Mouse (Mus musculus) lung, adult 18-20 months (tissue): ENCODE results near the gene Mef2b.
A peak's percentile ranks its signal among the peaks of the same experiment; 100 is the strongest.

Source experiments
- DNase-seq, 2 experiments: peaks; one replicate each; pipeline ENCODE4 v3.0.0; 2022; ENCODE audit warnings: mixed read lengths in 2 of 2

Mef2b gene

DNA sequence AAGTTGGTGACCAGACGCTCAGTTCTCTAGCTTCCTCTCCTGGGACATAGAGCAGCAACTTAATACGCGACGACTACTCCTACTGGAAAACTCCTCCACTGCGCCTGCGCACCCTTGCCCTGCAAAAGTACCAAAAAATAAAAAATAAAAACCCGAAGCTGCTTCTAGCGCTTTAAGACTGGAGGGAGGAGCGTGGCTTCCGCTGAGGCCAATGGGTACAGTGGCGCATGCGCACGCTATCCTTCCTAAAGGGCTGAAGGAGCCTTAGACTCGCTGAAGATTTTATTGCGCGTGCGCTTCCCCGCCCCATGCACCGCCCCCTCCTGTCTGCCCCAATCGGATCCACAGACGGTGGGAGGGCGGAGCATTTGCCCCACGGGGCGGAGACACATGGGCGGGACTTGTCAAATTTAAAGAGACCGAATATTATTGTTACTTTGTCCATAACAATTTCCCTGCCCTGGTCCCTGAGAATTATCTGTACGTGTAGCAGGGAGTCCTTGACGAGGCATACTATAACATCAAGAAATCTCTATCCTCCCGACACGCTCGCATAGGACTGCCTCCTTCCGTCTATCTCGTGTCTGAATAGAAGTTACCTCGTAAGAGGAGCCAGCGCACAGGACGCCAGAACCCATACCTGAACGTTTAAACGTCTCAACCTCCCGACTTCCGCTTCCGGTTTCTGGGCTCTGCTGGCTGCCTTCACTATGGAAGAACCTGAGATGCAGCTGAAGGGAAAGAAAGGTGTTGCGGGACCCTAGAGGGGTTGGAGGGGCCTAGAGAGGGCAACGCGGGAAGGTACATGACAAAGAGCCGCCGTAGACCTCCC is at the start of gene Mef2b, which contains the start of the genes Rfxank and Borcs8:
Mef2b (plus strand) TSS at position 686 of the 832 bp plus-strand sequence.
Rfxank (minus strand) TSS at position 129 of the 832 bp plus-strand sequence.
Borcs8 (plus strand) TSS at position 474 of the 832 bp plus-strand sequence.
- DNase-seq = peak; percentile 99 to 100

DNA sequence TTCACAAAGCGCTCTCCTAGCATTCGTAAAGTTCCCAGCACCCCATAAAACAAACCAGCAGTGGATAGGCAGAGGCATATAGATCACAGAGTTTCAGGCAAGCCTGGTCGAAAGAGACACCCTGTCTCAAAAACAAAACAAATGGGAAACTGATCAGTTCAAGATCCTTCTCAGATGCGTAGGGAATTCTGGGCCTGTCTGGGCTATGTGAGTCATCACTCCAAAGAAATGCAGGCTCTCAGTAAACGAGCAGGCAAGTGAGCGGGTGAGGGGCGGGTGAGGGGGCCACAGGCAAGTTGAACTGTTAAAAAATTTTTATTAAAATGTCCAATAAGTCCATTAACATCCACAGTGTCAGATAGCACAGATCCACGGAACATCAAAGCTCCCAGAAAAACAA is 46.7 kb upstream of the Mef2b start:
- DNase-seq = no peak

DNA sequence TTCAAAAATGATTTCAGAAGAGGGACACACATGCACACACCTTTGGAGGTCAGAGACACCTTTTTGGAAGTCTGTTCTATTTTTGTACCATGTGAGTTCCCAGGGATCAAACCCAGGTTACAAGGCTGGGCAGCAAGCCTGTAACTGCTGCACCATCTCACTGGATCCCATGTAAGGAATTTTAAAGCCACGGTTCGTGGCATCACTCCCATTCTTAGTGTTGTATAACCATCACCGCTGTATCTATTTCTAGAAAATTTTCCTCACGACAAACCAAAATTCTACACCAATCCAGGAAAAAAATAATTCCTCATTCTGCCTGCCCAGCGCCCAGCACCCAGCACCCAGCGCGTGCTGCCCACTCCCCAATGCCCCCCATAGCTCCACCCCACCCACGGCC is 40.2 kb upstream of the Mef2b start:
- DNase-seq = no peak

DNA sequence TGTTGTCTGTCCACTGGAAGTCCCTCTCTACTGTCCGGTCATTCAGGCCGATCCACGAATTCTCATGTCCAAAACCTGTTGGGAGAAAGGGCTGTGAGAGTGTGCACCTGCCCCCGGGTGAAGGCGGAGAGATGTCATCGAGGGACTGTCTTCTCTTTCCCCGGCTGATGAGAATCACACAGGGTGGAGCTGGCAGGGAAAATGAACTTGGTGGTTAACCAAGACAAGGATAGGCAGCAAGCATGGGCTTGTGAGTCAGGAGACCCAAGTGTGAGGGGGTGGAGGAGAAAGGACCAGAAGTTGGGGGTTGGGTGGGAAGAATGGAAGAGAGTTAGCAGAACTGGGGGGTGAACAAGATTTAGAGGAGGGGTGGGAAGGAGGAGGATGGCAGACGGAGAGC is 39.3 kb upstream of the Mef2b start:
- no peak for DNase-seq

DNA sequence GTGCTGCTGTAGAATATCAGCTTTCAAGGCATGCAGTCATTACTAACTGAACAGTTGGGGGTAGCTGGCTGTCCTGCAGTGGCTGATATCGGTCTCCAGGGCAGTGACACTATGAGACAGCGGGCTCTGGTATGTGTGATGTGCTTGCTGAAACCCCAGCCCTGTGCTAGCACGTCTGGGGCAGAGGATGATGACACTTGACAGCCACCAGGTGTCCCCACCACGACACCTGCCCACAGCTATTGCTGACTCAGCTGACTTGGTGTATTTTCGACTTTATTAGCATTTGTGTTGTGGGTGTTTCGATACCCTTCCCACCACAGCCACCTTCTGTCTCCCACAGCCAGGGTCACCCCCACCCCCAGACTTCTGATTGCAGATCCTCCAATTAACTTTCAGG is 35.0 kb upstream of the Mef2b start:
- DNase-seq = peak in 1 of 2 experiments; percentile 23

DNA sequence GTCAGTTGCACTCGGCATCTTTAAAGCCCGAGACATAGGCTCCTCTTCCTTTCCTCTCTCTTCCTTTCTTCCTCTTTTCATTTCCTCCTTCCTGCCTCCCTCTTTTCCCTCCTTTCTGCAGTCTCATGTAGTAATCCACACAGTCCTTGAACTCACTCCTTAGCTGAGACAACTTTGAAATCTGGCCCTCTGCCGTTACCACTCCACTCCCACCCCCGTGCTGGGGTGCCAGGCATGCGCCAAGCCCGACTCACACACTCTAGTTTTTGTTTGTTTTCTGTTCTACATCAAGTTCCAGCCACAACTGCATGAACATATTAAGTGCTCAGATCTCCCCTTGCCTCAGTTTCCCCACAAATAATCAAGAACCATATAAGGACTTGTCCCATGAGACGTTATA is 34.6 kb upstream of the Mef2b start:
- DNase-seq = no peak

DNA sequence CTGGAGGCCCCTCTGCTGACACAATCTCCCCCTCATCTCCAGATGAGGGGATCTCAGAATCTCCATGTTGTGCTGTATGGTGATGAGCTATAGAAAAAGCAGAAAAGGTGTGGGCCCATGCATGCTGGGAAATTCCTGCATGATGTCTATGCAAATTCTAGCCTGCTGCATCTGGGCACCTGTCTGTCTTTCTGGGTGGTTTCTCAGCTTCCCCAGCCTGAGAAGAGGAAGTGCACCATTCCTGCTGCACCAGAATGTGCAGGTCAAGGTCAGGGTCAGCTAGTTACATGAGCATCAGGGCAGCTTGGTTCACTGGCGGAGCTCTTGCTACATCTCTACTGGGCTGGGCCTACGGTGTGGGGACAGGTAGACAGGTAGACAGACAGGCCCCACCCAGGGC is 29.1 kb upstream of the Mef2b start:
- DNase-seq = no peak

DNA sequence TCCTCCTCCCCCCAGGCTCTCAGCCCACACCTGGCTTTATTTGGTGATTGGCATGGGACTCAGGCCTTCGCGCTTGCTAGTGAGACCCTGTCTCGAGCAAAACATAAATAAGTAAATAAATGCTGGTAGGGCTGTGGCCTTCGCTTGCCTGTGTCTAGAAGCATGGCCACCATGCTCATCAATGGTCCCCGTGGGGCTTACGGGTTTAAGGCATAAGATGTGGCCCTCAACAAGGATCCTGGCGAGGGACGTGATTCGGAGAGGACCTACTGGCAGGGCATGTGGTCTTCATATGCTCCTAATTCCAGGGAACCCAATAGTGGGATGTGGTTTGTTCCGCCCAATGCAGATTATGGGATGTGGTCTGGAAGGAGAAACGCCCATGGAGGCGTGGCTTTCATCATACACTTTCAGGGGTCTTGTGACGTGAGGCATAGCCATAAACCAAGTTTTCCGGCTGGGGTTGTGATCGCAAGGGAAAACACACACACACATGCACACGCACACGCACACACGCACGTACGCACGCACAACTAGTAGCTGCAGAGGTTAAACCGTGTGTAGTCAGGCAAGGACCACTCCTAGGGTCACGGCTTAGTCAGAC is 28.2 kb upstream of the Mef2b start:
- DNase-seq = no peak

DNA sequence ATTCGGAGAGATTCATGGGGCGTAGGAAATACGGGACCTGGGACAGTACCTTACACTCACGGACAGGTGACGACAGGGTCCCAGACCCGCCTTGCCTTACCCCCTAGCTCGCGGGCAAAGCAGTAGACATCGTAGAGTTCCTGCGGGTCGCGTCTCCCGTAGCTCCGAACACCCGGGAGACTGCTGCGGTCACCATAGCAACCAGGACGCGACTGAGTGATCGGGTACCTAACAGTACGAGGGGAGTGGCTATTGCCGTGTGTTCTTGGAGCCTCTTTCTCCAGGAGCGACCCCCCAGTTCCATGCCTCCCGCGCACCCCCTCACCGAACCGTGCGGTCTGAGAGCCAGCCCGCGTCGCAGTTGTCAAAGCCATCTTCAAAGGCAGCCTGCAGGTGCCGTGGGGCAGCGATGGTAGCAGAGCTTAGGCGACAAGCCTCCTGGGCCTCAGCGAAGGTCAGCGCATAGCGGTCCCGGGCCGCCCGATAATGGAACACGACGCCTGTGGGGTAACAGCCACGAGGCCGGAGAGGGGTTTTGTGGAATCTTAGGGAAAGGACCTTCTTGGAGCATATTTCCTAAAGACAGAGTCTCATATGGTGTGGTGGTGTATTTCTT is 27.0 kb upstream of the Mef2b start:
- DNase-seq = no peak

DNA sequence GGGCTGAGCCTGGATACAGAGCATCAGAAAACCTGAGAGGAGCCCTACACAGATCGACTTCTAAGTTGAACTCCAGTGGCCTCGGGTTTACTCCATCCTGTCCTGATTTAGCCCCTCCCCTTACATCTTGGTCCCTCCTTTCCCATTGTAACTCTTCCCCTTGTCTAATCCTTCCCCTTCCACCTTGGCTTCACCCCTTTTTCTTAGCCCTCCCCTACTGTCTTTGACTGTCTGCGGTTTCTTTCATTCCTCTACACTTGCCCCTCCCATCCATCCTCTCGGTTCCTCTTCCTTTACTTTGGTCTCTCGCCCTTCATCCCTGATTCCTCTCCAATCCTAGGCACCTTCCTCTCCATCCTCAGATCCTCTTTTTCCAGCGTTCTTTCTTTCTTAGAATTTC is 25.0 kb upstream of the Mef2b start:
- DNase-seq = no peak

DNA sequence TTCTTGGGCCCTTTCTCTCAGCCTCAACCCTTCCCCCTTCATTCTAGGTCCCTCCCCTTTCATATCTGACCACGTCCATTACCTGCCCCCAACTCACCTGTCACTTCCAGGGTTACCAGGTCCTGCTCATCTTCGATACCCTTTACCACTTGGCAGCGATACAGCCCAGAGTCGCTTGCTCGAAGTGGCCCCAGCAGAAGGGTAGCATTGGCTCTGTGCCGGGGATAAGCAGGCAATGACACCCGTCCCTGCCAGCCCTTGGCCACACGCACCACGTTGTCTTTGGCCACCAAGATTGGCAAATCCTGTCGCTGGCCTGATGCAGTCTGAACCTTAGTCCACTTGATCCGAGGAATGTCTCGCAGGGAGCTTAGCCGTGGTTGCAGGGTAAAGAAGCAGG is 24.6 kb upstream of the Mef2b start:
- no peak for DNase-seq

DNA sequence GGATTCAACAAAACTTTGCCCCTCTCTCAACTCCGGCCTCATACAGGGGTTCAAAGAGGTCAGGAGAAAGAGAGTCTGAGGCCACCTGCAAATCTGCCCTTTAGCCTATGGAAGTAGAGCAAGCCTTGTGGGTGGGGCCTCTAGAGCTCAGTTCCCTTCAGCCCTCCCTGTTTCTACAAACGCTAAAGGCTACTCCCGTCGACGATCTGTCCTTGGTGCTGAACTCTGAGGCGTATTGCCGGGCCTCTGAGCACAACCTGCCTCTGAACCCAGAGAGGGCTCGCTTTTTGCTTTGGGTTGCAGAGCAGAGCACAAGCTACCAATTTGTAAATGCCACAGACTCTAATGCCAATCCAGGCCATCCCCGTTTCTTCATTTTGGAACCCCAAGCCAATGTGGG is 21.9 kb upstream of the Mef2b start:
- DNase-seq = no peak

DNA sequence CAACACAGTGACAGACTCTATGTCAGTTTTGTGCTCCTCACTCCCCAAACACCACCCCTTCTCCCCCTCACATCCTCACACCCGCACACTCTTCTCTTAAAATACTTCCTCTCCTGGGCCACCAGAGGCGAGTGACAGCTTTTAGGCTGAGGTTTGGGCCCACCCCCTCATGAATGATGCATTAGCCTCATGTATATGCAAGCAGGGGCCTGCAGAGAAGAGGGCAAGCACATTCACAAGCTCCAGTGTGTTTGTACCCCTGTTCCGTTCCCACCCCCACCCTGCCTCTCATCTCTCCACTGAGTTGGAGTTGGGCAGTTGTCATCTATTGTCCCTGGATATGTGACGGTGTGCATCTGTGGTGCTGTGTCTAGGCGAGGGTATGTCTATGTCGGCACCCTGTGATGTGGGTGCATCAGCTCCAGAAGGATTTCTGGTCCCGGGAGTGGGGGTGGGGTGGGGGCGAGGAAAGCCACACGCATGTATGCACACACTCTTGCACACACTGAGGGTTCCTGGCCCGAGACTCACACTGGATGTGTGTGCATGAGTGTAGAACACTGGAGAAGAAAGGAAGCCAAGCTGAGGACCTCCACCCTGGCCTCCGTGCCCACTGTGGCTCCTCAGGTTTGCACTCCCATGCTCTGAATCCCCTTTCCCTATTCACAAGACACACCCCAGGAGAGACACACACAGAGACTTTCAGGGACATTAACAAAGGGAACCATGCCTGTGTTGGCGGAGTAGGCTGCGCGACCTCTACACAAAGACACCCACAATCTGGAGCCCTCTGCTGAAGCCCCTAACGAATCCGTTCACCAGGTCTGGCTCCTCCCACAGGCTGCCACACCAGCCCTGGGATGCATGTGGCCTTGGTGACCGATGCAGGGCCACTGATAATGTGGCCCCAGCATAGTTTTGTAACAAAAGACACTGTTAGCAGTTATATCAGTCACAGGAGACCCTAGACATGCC is 20.5 kb upstream of the Mef2b start:
- DNase-seq = no peak

DNA sequence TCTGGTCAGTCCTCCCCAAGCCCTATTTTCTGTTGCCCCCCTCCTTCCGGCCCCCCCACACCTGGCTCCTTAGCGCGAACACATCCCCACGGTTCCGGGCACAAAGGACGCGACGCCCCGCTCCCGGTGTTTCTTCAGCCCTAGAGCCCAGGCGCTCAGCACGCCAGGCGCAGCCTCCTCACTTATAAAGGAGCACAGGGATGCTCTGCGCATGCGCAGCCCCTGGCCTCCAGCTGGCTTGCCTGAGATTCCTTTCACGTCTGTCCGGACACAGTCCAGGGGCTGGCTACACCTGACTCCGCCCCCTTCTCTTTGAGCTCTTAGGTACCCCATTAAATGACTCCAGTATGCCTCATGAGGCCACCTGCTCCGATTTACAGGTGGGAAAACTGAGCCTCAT is 18.8 kb upstream of the Mef2b start, which contains the start of gene Ncan:
Ncan (minus strand) TSS at position 207 of the 400 bp plus-strand sequence.
- DNase-seq = peak; percentile 31 to 39

DNA sequence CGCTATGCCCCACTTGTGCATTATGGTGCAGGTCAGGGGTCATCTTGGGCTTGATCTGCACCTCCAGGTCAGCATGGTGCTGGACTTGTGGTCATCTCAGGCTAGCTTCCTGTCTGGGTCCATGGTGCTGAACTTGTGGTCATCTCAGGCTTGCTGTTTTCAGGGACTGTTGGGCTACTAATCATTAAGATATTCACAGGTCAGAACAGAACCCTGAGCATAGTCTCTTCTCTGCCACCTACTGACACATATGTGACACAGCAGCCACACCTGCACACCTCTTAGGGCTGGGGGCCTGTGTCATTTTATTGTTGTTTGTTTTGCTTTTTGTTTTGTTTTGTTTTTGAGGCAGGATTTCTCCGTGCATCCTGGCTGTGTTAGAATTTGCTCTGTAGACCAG is 16.6 kb upstream of the Mef2b start:
- no peak for DNase-seq

DNA sequence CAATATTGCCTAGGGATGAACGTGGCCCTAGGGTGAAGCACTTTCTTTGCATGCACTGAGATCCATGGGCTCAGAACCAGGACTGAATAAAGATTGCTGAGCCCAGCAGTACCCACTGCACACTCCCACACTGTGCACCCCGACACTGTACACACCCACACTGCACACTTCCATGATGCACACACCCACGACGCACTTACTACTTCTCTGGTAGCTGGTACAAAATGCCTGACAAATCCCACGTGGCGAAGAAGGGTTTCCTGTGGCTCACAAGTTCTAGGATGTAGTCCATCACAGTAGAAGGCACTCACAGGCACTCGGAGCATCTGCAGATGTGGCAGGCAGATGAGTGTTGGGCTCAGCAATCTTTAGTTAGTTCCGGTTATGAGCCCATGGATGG is 14.5 kb upstream of the Mef2b start:
- no peak for DNase-seq

DNA sequence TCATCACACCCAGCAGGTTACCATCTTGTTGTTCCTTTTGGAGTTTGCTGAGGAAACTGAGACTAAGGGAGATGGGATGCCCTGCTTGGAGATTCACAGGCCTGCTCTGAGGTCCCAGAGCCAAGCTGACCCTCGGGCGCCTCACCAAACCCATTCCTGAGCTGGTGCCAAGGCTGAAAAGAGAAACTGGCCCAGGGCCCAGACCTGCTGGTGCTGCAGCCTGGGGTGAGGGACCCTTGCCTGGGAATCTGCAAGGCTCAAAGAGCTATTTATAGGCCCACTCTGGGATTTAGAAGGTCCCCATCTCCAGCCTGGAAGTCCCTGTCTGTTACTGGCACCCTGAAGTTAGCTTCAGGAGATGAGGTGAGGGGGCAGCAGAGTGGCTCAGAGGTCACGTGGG is 11.1 kb upstream of the Mef2b start:
- DNase-seq = no peak

DNA sequence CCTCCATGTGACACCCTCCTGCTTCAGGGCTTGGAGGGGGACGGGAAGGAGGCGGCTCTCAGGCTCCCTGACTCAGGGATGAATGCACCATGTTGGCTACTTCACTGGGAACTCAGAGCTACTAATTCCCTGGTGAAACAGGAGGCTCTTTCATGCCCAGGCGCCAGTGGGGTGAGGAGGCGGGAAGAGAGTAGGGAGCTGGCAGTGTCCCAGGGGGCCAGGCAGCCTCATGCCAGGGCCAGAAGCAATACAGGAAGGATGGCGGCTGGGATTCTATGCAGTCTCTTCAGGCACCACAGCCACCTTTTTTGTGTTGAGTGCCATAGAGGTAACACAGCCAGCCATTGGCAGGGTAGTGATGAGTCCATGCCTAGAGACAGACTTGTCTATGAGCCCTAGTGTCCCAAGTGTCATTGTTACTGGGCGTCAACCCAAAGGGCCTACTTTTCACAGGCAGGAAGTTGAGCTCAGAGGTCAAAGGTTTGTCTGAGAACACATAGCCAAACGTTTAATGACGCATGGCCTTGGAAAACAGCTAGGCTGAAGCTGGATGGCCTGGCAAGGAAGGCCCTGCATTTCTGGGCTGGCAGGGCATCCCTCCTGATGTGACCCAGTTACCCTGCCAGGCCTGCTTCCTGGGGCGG is 10.1 kb upstream of the Mef2b start:
- DNase-seq = peak; percentile 15 to 28

DNA sequence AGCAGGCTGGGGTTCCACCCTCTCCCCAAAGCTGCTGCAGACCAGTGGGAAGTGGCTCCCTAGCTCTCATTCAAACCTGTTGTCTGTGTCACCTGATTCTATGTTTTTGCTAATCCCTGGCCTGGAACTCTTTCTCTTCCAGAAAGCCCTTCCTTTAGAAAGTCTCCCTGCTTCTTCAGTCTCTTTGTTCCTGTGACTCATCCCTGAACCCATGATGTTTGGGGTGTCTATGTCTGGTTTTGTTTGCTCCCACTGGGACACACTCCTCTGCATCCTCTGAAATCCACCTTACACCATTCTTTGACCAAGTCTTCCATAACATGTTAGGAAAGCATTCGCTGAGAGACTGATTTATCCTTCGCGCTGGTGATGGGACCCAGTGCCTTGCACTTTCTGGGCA is 9.4 kb upstream of the Mef2b start:
- no peak for DNase-seq

DNA sequence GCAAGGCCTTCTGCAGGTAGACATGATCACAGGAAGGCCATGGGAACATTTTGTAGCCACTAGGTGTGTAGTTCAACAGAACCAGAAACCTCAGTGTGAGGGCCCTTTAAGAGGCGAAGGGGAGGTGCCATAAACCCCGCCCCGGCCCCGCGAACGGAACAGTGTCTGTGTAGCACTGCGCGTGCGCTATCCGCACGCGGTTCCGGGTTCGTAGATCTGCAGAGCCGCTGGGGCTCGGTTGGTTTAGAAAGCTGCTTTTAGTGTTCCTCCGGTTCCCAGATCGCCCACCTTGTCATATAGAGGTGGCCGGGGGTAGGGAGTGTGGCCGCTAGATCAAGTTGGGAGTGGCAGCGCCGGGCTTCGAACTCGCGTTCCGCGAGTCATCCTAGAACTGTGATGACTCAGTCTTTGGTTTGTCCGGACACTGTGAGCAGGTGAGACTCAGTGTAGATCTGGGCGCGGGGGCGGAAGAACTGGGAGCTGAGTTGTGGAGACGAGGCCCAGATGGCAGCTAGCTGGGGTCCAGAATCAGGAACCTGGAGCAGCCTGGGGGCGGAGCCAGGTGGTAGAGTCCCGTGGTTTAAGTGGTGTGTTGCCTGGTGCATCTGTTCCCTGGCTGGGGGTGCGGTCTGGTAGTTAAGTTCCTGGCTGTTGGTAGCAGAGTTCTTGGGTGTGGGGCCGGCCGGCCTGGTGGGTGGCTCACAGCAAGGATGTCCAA is 8.2 kb upstream of the Mef2b start, which contains the start of gene Nr2c2ap:
Nr2c2ap (plus strand) TSS at position 168 of the 718 bp plus-strand sequence.
- peak; percentile 83 to 88 for DNase-seq

DNA sequence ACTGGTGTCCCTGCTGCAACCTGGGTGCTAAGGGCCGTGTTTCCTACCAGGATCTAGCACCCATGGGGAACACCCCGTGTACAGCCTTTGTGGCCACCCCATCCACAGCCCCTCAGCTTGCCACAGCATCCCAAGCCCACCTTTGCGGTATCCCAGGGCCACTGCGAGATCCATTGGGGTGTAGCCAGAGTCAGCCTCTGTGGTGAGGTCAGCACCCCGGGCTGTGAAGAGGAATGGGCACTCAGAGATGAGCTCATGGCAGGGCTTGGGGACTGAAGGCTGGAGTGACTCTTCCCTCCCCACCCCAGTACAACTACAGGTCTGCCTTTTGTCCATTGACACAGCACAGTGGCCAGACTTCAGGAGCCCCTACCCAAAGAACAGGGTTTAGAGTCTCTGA is 5.4 kb upstream of the Mef2b start:
- DNase-seq = no peak
